Mouse (Mus musculus): Measurements from ENCODE around the gene Mapk10.

DNA sequence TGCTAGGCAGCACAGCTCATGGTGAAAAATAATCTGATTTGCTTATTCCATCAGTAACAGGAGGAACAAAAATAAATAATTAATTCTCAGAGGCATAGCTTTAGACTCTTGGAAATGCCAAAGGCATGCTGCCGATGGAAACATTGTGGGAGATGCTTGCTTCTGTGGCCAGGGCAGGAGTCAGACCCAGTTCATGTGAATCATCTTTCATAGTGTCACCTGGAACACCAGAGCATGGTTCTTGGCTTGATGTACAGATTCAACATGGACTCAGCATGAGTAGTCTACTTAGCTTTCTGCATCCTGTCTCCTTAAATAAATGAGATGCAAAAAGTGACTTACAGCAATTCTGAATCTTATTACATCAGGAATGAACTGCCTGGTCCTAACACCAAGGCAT, 109.0 kb downstream of the Mapk10 start:
- TF ChIP-seq CTCF (IDR thresholded peaks at IDR 0.05; ENCODE audit: low read depth, low read length) (no peak), POLR2A (IDR thresholded peaks at IDR 0.05; ENCODE audit: insufficient read depth, low read length) (no peak), EP300 (IDR thresholded peaks at IDR 0.05; ENCODE audit: insufficient read depth, low read depth, low read length) (no peak)
